Mouse (Mus musculus) hindbrain, embryonic 14.5 days (tissue): ENCODE measurements at regions not wholly inside any gene's neighbourhood (a gene's known extent, or its start where the extent isn't known, plus 50 kb on each side); places are given as distances from the start of the nearest gene placed in this dataset.

Experiments used
- ATAC-seq: fragments of 200-750 bp; cut with Nextera tagmentation; 2 replicates; pipeline ENCODE4 v1.8.0; 2017; ENCODE audit warnings: moderate number of reproducible peaks, mild to moderate bottlenecking, moderate TSS enrichment, moderate library complexity; ENCODE audit not compliant: low FRiP score
- DNase-seq: peaks from one replicate; pipeline ENCODE4 v3.0.0-alpha.2; 2015; ENCODE audit warnings: low spot score
- H3K27ac ChIP-seq: fragments of 300-500 bp; sonication (generic); 2 replicates; pipeline ENCODE4 v1.5.1; 2014; ENCODE audit warnings: mild to moderate bottlenecking, moderate library complexity
- H3K27me3 ChIP-seq: fragments of 300-500 bp; sonication (generic); 2 replicates; pipeline ENCODE4 v1.6.1; 2014; ENCODE audit warnings: mild to moderate bottlenecking, low read length, mixed read lengths; ENCODE audit not compliant: control insufficient read depth, insufficient read depth
- H3K36me3 ChIP-seq: fragments of 300-500 bp; sonication (generic); replicated peaks from 2 replicates; pipeline ENCODE4 v1.6.1; 2014; ENCODE audit not compliant: control insufficient read depth, insufficient read depth
- H3K4me1 ChIP-seq: fragments of 300-500 bp; sonication (generic); replicated peaks from 2 replicates; pipeline ENCODE4 v1.6.1; 2014; ENCODE audit warnings: antibody characterized with exemption, low read length, mixed read lengths; ENCODE audit not compliant: control insufficient read depth, insufficient read depth
- H3K4me2 ChIP-seq: fragments of 300-500 bp; sonication (generic); replicated peaks from 2 replicates; pipeline ENCODE4 v1.6.1; 2014; ENCODE audit warnings: mild to moderate bottlenecking, moderate library complexity
- H3K4me3 ChIP-seq: fragments of 300-500 bp; sonication (generic); replicated peaks from 2 replicates; pipeline ENCODE4 v1.5.1; 2014; ENCODE audit warnings: mild to moderate bottlenecking, low read length
- H3K9ac ChIP-seq: fragments of 300-500 bp; sonication (generic); 2 replicates; pipeline ENCODE4 v1.6.1; 2014
- H3K9me3 ChIP-seq: fragments of 300-500 bp; sonication (generic); 2 replicates; pipeline ENCODE4 v1.6.1; 2016; ENCODE audit warnings: low read length; ENCODE audit not compliant: control insufficient read depth
- WGBS: fragments of 180-500 bp; shearing (Covaris S2); extraction: QIAGEN DNeasy Blood & Tissue Kit; methylation state at CpG from one replicate; pipeline ENCODE4 v1.1.7; 2014; 5-methylcytosine and 5-hydroxymethylcytosine counted together

DNA sequence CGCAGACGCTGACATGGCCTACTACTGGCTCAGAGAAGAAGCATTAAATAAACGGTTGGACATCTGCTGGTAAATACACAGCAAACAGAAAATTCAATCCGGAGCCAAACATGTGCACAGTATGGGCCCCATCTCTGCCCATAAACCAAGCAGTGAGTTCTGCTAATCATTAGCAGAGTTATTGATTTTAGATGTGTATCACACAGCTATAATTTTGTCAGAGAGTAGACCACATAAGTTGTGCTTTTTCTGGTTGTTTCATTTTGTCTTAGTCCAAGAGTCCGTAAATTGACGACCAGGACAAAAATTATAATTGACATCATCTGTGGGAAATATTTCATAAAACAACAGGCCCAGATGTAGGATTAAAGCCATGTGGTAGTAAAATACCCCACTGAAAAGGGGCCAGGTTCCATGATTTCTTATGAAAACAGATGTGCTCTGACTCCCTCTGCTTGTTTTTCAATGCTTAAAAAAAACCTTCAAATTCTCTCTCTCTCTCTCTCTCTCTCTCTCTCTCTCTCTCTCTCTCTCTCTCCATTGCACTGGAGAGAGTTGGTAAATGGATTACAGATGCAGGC, 339.3 kb downstream of the Hao1 start:
- no peaks in the 10 kb centered on the region for H3K4me1 ChIP-seq
- H3K27me3 ChIP-seq: no peaks in the 10 kb centered on the region
- no peak overlapping the region for H3K4me2 ChIP-seq
- H3K4me3 ChIP-seq: no peak overlapping the region
- no peak overlapping the region for H3K9ac ChIP-seq
- no peaks in the 10 kb centered on the region for H3K36me3 ChIP-seq
- no peaks in the 10 kb centered on the region for H3K9me3 ChIP-seq
- ATAC-seq (no peak), DNase-seq (no peak)
- WGBS: 80% methylated on average over 6 of the region's 6 CpGs
- H3K27ac ChIP-seq: no peak overlapping the region

DNA sequence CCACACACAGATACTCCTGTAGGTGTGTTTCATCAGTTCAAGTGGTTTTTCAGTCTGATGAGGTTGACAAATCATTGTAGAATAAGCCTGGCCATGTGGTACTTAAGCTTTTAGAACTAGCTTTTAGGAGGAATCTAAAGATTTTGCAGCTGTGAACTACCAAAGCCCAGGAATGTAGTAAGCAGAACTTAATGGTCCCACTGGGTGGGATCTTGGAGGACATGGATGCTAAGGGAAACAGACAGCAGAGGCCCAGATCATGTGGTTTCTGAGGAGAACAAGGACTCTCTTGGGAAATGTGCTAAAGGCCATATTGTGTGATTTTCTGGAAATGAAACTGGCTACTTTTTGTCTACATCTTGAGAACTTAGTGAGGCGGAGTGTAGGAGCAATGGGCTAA, 350.9 kb downstream of the Hao1 start:
- no peak for ATAC-seq
- DNase-seq: no peak
- Histone ChIP-seq H3K27ac (no peak overlapping the region), H3K4me2 (no peak overlapping the region), H3K9ac (no peak overlapping the region), H3K36me3 (no peaks in the 10 kb centered on the region), H3K9me3 (no peaks in the 10 kb centered on the region), H3K4me1 (no peaks in the 10 kb centered on the region), H3K4me3 (no peak overlapping the region), H3K27me3 (no peaks in the 10 kb centered on the region)
- 90% methylated on average over 1 of the region's 1 CpGs for WGBS

DNA sequence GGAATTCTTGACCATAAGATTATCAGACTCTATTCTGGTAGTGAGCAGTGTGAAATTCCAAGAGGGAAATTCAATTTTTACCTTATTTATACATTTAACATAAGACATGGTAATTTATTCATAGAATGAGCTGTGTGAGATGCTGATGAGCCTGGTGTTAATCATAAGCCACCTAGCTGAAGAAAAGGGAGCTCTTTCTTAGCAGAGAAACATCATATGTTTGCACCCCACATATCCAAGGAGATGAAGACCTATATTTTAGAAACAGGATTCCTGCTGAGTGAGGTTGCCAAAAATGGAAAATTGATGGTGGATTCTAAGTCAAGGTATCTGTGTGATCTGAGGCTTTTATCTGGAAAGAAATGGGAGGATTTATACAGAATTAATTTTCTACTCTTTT, 358.2 kb downstream of the Hao1 start:
- ATAC-seq: no peak
- no peaks in the 10 kb centered on the region for H3K27me3 ChIP-seq
- no peaks in the 10 kb centered on the region for H3K4me1 ChIP-seq
- H3K9ac ChIP-seq: no peak overlapping the region
- no peak overlapping the region for H3K4me2 ChIP-seq
- no peak overlapping the region for H3K4me3 ChIP-seq
- no peak overlapping the region for H3K27ac ChIP-seq
- no peaks in the 10 kb centered on the region for H3K9me3 ChIP-seq
- no peak for DNase-seq
- no peaks in the 10 kb centered on the region for H3K36me3 ChIP-seq

DNA sequence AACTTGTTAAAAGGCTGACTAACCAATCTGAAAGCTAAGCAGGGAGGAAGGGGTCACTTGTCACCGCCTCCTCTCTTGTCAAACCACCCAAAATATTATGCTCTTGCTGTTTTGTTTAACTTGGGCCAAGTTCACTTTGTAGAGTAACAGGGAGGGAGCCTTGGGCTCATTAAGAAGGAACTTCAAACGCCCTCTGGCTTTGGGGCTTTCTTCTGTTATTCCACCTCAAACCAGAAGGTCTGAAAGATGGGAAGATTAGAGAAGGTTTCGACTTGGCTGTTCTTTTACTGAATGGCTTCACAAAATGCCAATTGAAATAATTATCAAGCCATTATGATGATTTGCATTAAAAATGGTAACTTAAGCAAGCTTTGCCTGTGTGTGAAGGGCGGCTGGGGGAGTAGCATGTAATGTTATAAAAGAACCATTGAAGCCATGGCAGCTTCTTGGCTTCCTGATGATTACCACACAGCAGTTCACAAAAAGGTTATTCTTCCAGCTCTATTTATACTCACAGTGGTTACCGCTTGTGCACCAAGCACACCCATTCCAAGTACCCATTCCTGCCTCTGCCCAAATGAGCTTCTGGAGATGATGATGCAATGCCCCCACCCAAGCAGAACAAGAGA, 364.6 kb downstream of the Hao1 start:
- no peak overlapping the region for H3K4me2 ChIP-seq

More for the DNA sequence above, 364.6 kb downstream of the Hao1 start:
- ATAC-seq (peak; percentile 66; the same call in 1 of the 2 replicates), DNase-seq (no peak)
- no peak overlapping the region for H3K27ac ChIP-seq
- no peaks in the 10 kb centered on the region for H3K36me3 ChIP-seq
- H3K9me3 ChIP-seq: no peaks in the 10 kb centered on the region
- 55% methylated on average over 5 of the region's 5 CpGs for WGBS
- H3K9ac ChIP-seq: no peak overlapping the region
- H3K27me3 ChIP-seq: no peaks in the 10 kb centered on the region
- no peaks in the 10 kb centered on the region for H3K4me1 ChIP-seq
- no peak overlapping the region for H3K4me3 ChIP-seq
